ENCODE assay signal across 10 mouse cellular contexts in the genomic region with DNA sequence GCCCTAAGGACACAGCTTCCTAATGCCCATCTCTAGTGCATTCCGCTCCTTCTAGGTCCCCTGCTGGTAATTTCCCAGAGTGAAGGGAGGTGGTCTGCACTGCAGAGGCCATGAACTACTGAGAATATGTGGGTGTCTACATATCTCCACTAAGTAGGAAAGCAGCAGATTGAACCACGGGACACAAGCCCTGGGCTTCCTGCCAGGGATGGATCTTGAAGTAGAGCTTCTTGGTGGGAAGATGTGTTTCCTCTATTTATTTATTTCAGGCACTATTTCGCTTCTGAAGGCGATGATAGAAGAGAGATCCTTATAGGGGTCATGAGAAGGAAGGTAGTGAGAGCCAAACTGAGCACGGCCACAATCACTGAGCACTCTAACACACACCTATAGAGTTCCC.
DNase-seq lines count a peak whose midpoint lies in the region; ATAC-seq and TF ChIP-seq lines count a peak whose summit lies in the region.
"Had no signal": no experiment of that assay in that cellular context is flagged by ENCODE, and none has a peak within 500 bp of the region (broad histone marks: within the 10 kb centered on the region; RNA-seq: fewer than 3 reads in every experiment).

No protein-coding gene starts in this region.

- H3K36me3 ChIP-seq in kidney, embryonic 15.5 days = 0 out of 2 replicates have a peak, but pooled peaks cover 4% of the 10 kb centered on the region
- no peaks in the 10 kb centered on the region for H3K36me3 ChIP-seq in liver, embryonic 14.5 days (replicated peaks; ENCODE audit: control insufficient read depth, insufficient read depth, low read depth)

- H3K9me3 ChIP-seq in kidney, embryonic 15.5 days (replicated peaks) = no peaks in the 10 kb centered on the region
- H3K9me3 ChIP-seq in liver, embryonic 14.5 days (ENCODE audit: control insufficient read depth, low read length) = no peaks in the 10 kb centered on the region

- 68% methylated on average over 5 of the region's 5 CpGs for WGBS in kidney, embryonic 15.5 days
- WGBS in liver, embryonic 14.5 days (ENCODE audit: insufficient replicate concordance) = 84% methylated on average over 5 of the region's 5 CpGs

- peak overlapping the region; percentile 82 for H3K4me2 ChIP-seq in kidney, embryonic 15.5 days
- peak overlapping the region; percentile 4 for H3K4me2 ChIP-seq in liver, embryonic 14.5 days (ENCODE audit: low read depth)

- no peak for ATAC-seq in cerebellum, adult (ENCODE audit: insufficient number of reproducible peaks, low FRiP score, low TSS enrichment)
- ATAC-seq in kidney, embryonic 15.5 days (replicated peaks; ENCODE audit: low FRiP score) = no peak
- no peak for ATAC-seq in liver, embryonic 14.5 days (ENCODE audit: insufficient read depth)

- H3K9ac ChIP-seq in kidney, embryonic 15.5 days = no peak overlapping the region
- no peak overlapping the region for H3K9ac ChIP-seq in liver, embryonic 14.5 days (replicated peaks)

- peak; percentile 57 for DNase-seq in cerebellum, postnatal 10 days
- DNase-seq in kidney, postnatal 4 days = no peak
- DNase-seq in NIH3T3 (ENCODE audit: low read depth) = peak; percentile 56
- DNase-seq in liver, embryonic 14.5 days (ENCODE audit: low read depth in 3 of 3, low spot score in 3 of 3) = no peak
- no peak for DNase-seq in frontal cortex, adult 2 months (ENCODE audit: extremely low spot score in 1 of 2, low spot score in 1 of 2)
- DNase-seq in gastrocnemius, postnatal 36 days = no peak
- DNase-seq: thymus, adult 2 months had no signal

- intact Hi-C loops in gastrocnemius, postnatal 36 days (cut with DNase I) = loop anchor here (5.0 kb wide), 1 partner anchor 84 kb away; no protein-coding TSS in a partner anchor

- no peak overlapping the region for H3K27ac ChIP-seq in kidney, embryonic 15.5 days
- H3K27ac ChIP-seq in liver, embryonic 14.5 days = no peak overlapping the region
- H3K27ac ChIP-seq: layer of hippocampus, adult 2 months had no signal

- no peak overlapping the region for H3K4me3 ChIP-seq in kidney, embryonic 15.5 days (replicated peaks)
- H3K4me3 ChIP-seq in liver, embryonic 14.5 days (ENCODE audit: insufficient read depth in 1 of 2, low read depth in 2 of 2, low read length in 2 of 2) = no peak overlapping the region

- TF ChIP-seq EP300 in liver, embryonic 14.5 days (IDR thresholded peaks at IDR 0.05; ENCODE audit: low read depth) = no peak

- H3K27me3 ChIP-seq in kidney, embryonic 15.5 days = no peaks in the 10 kb centered on the region
- H3K27me3 ChIP-seq in liver, embryonic 14.5 days (ENCODE audit: control insufficient read depth, insufficient read depth, low read length) = no peaks in the 10 kb centered on the region

- peaks cover 20% of the 10 kb centered on the region for H3K4me1 ChIP-seq in kidney, embryonic 15.5 days
- peaks cover 11 to 16% of the 10 kb centered on the region in 2 experiments for H3K4me1 ChIP-seq in liver, embryonic 14.5 days (replicated peaks; ENCODE audit: control insufficient read depth in 2 of 2, insufficient read depth in 2 of 2, low read length in 1 of 2)

- no peak for TF ChIP-seq CTCF in liver, embryonic 14.5 days (IDR thresholded peaks at IDR 0.05; ENCODE audit: low read depth)

Comparison
In these comparisons a context has a peak if more than half of its experiments do, and no peak if none do; other contexts are left out.
1. DNase-seq: peak in cerebellum, postnatal 10 days (2 of 2) and NIH3T3 (single experiment); none in kidney, postnatal 4 days (0 of 2), liver, embryonic 14.5 days (0 of 3), frontal cortex, adult 2 months (0 of 2) and gastrocnemius, postnatal 36 days (0 of 2).